Mouse (Mus musculus) limb, embryonic 11.5 days (tissue): Measurements from ENCODE around the gene Myrf. TPM values are rescaled to one million over a fixed set of nuclear protein-coding genes. Genes with fewer than 3 reads are reported as not detected.

Experiments used
- ATAC-seq: fragments of 200-750 bp; cut with Nextera tagmentation; 2 replicates; pipeline ENCODE4 v1.8.0; 2017; ENCODE audit warnings: low read depth; ENCODE audit not compliant: insufficient number of reproducible peaks, low FRiP score, low TSS enrichment
- DNase-seq: peaks from one replicate; pipeline ENCODE4 v3.0.0-alpha.2; 2015; ENCODE audit warnings: low spot score
- H3K27ac ChIP-seq: fragments of 300-500 bp; sonication (generic); replicated peaks from 2 replicates; pipeline ENCODE4 v1.5.1; 2014; ENCODE audit warnings: low read depth, mild to moderate bottlenecking, low read length
- H3K27me3 ChIP-seq: fragments of 300-500 bp; sonication (generic); 2 replicates; pipeline ENCODE4 v1.6.1; 2014; ENCODE audit warnings: mild to moderate bottlenecking, low read length, mixed read lengths; ENCODE audit not compliant: control insufficient read depth, insufficient read depth
- H3K36me3 ChIP-seq: fragments of 300-500 bp; sonication (generic); 2 replicates; pipeline ENCODE4 v1.6.1; 2014; ENCODE audit warnings: mild to moderate bottlenecking, low read length, moderate library complexity, mixed read lengths; ENCODE audit not compliant: control insufficient read depth, insufficient read depth
- H3K4me1 ChIP-seq: fragments of 300-500 bp; sonication (generic); 2 replicates; pipeline ENCODE4 v1.6.1; 2014; ENCODE audit warnings: low read length, mixed read lengths; ENCODE audit not compliant: control insufficient read depth, insufficient read depth
- H3K4me2 ChIP-seq: fragments of 300-500 bp; sonication (generic); 2 replicates; pipeline ENCODE4 v1.6.1; 2014; ENCODE audit warnings: low read depth, mild to moderate bottlenecking, moderate library complexity; ENCODE audit not compliant: severe bottlenecking
- H3K4me3 ChIP-seq: fragments of 300-500 bp; sonication (generic); 2 replicates; pipeline ENCODE4 v1.5.1; 2014; ENCODE audit warnings: low read depth, low read length
- H3K9ac ChIP-seq: fragments of 300-500 bp; sonication (generic); 2 replicates; pipeline ENCODE4 v1.6.1; 2014; ENCODE audit warnings: mild to moderate bottlenecking, low read length
- H3K9me3 ChIP-seq: fragments of 300-500 bp; sonication (generic); 2 replicates; pipeline ENCODE4 v1.6.1; 2016; ENCODE audit warnings: low read length; ENCODE audit not compliant: control insufficient read depth
- WGBS: fragments of 180-500 bp; shearing (Covaris S2); extraction: QIAGEN DNeasy Blood & Tissue Kit; methylation state at CpG from one replicate; pipeline ENCODE4 v1.1.7; 2014; 5-methylcytosine and 5-hydroxymethylcytosine counted together
- polyA plus RNA-seq: library from polyadenylated mRNA; unstranded; fragments of >200 nt; fragmentation: Nextera tagmentation; extraction: Ambion mirVana; gene quantifications from 2 replicates; pipeline ENCODE4 v1.2.1, GENCODE M21; 2014

Gene Myrf
- polyA plus RNA-seq, 1 experiment from 2014 or later = 4.6 TPM

DNA sequence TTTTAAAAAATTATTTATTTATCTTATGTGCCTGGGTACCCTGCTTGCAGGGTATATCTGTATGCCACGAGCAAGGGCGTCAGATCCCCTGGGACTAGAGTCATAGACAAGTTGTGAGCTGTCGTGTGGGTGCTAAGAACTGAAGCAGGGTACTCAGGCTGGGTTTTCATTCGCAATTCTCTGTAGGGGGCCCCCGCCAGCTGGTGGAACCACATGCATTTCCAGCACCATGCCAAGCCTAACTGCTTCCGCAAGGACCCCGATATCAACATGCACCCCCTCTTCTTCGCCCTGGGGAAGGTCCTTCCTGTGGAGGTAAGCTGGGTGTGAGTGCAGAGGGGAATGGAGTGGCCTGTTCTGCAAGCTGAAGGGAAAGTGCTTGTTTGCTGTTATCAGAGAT lies 54.0 kb downstream of the Myrf start:
- DNase-seq (no peak), ATAC-seq (no peak)
- H3K27ac ChIP-seq = no peak overlapping the region
- peaks cover 39% of the 10 kb centered on the region for H3K36me3 ChIP-seq
- no peak overlapping the region for H3K4me2 ChIP-seq
- H3K27me3 ChIP-seq = no peaks in the 10 kb centered on the region
- 92% methylated on average over 8 of the region's 8 CpGs for WGBS
- no peak overlapping the region for H3K4me3 ChIP-seq
- peaks cover 14% of the 10 kb centered on the region for H3K4me1 ChIP-seq
- H3K9me3 ChIP-seq = no peaks in the 10 kb centered on the region
- H3K9ac ChIP-seq = no peak overlapping the region

DNA sequence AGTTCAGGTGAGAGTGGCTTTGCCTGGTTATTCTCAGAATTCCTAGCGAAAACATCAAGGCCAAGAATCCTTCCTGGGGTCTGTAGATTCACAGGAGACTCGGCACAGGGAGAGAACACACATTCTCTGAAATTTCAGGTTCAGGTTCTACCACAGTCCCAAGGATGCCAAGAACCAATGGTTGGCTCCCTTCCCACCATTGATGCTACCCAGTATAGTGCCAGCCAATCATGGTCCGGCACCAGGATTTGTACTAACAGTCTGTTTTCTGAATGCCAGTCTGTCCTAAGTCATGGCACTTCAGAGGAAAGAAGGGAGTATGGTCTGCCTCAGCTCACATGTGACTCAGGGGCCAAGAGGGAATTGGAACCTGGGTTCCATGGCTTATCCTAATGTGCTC lies 54.7 kb downstream of the Myrf start:
- no peak for ATAC-seq
- Histone ChIP-seq H3K9me3 (no peaks in the 10 kb centered on the region), H3K4me1 (peaks cover 14% of the 10 kb centered on the region), H3K27ac (no peak overlapping the region), H3K4me3 (no peak overlapping the region), H3K27me3 (no peaks in the 10 kb centered on the region), H3K36me3 (peaks cover 39% of the 10 kb centered on the region), H3K4me2 (no peak overlapping the region), H3K9ac (no peak overlapping the region)
- no peak for DNase-seq
- 93% methylated on average over 3 of the region's 3 CpGs for whole genome bisulfite sequencing

DNA sequence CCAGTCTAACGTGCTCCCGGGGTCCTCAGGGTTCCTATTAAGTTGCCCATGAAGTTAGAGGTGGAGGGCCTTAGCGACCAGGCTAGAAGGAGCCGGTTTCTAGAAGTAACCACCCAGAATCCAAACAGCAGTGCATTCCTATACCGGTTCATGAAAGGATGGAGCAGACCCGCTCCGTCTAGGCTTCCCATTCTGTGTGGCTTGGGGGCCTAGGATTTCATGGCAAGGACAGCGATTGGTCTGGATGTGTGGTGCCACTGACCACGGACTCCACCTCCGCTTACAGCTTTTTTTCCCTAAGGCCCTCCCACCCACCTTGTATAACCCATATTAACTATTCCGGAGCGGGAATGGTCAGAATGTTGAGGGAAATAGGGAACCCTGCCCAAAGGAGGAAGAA lies 56.5 kb downstream of the Myrf start:
- peak; percentile 55 for DNase-seq
- WGBS = 11% methylated on average over 12 of the region's 12 CpGs
- no peaks in the 10 kb centered on the region for H3K27me3 ChIP-seq
- 0 out of 2 replicates have a peak, but pooled peaks have one; percentile 38 for ATAC-seq
- peak overlapping the region; percentile 55 for H3K4me2 ChIP-seq
- no peaks in the 10 kb centered on the region for H3K9me3 ChIP-seq
- H3K27ac ChIP-seq = no peak overlapping the region; the same call in 1 of the 2 replicates
- H3K4me1 ChIP-seq = peaks cover 14% of the 10 kb centered on the region
- peak overlapping the region; percentile 80 for H3K9ac ChIP-seq
- peaks cover 28% of the 10 kb centered on the region for H3K36me3 ChIP-seq
- peak overlapping the region; percentile 72 for H3K4me3 ChIP-seq

DNA sequence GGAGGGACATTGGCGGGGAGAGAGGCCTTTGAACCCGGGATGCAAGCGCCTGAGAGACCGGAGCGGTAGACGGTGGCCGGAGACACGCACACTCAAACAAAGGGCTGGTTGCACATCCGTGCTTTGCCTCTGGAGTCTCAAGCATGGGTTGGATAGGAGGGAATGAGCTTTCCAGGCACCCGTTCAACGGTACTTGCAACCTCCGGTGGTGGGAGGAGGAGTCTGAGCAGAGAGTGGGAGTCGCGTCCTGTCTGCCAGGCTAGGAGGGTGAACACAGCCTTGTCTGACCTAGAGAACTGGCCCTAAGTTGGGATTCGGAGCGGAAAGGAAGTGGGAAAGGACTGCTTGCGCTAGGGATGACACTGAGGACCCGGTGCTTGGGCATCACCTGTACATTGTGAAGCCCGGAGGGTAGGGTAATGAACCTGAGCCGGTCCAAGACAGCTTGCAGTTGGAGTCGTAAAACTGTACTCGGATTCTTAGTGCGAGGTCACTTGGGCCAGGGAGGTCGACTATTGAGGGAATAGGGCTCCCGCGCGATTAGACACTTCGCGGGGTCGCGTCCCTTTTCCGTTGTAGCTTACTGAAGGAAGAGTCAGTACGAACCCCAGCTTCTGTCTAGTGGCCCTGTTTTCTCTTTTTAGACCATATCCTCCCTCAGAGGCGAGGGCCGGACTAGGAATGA lies 57.1 kb downstream of the Myrf start:
- no peaks in the 10 kb centered on the region for H3K27me3 ChIP-seq
- H3K4me3 ChIP-seq = peak overlapping the region; percentile 72
- DNase-seq (peak; percentile 76), ATAC-seq (peak; percentile 70)
- peak overlapping the region; percentile 76 for H3K27ac ChIP-seq
- H3K4me2 ChIP-seq = peak overlapping the region; percentile 55
- peaks cover 22% of the 10 kb centered on the region for H3K36me3 ChIP-seq
- peaks cover 14% of the 10 kb centered on the region for H3K4me1 ChIP-seq
- WGBS = under 1% methylated on average over 35 of the region's 35 CpGs
- peak overlapping the region; percentile 80 for H3K9ac ChIP-seq
- H3K9me3 ChIP-seq = no peaks in the 10 kb centered on the region

DNA sequence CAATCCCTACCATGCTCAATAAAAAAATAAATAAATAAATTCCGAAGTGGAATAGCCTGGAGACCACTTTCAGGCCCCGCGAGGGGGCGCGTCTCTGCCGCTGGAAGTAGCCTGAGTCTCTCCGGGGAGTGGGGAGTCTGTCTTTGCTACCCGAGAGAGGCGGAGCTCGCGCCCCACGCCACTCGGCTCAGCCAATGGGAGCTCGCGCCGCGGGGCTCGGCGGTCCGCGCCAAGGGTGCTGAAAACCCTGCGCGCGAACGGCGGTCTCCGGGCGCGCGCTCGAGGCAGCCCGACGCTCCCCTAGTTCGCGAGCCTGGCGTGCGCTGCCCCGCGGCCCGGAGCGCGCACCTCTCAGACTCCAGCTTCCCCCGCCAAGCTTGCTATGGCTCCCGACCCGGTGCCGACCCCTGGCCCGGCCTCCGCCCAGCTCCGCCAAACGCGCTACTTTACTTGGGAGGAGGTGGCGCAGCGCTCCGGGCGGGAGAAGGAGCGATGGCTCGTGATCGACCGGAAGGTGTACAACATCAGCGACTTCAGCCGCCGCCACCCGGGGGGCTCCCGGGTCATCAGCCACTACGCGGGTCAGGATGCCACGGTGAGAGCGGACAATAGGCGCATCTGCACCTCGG lies 57.8 kb downstream of the Myrf start, which contains the start of gene Fads1:
Fads1 (plus strand) TSS at position 219 of the 629 bp plus-strand sequence.
- H3K27ac ChIP-seq = peak within 1 kb of the TSS; percentile 76
- H3K9me3 ChIP-seq = no peaks in the 10 kb centered on the region
- no peaks in the 10 kb centered on the region for H3K27me3 ChIP-seq
- peak within 1 kb of the TSS; percentile 72 for H3K4me3 ChIP-seq
- peak within 1 kb of the TSS; percentile 80 for H3K9ac ChIP-seq
- H3K36me3 ChIP-seq = peaks cover 16% of the 10 kb centered on the region
- peaks cover 8% of the 10 kb centered on the region; the same call in 1 of the 2 replicates for H3K4me1 ChIP-seq
- ATAC-seq (peak; percentile 95), DNase-seq (peak; percentile 95)
- H3K4me2 ChIP-seq = peak within 1 kb of the TSS; percentile 55
- under 1% methylated on average over 69 of the region's 70 CpGs for WGBS

DNA sequence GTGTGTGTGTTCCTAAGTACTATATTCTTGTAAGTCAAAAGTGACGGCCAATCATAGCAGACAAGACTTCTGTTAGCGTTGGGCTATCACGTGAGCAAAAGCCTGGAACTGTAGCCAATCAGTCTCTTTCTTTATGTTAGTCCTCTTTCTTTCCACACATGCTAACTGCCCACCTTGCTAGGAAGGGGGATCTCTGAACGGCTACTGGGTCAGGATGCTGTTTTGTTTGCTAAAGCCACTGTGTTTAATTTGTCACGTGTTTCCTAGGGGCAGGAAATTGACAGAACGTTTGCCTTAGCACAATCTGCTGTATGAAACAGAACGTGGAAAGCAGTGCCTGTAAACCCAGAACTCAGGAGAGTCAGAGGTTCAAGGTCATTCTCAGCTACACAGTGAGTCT lies 58.4 kb downstream of the Myrf start:
- H3K4me2 ChIP-seq = peak overlapping the region; percentile 29; the same call in 1 of the 2 replicates
- DNase-seq = no peak
- H3K9me3 ChIP-seq = no peaks in the 10 kb centered on the region
- no peak for ATAC-seq
- no peak overlapping the region for H3K9ac ChIP-seq
- H3K27ac ChIP-seq = no peak overlapping the region
- H3K36me3 ChIP-seq = peaks cover 16% of the 10 kb centered on the region
- 42% methylated on average over 7 of the region's 7 CpGs for WGBS
- H3K4me3 ChIP-seq = peak overlapping the region; percentile 72
- no peaks in the 10 kb centered on the region for H3K27me3 ChIP-seq
- peaks cover 8% of the 10 kb centered on the region; the same call in 1 of the 2 replicates for H3K4me1 ChIP-seq

DNA sequence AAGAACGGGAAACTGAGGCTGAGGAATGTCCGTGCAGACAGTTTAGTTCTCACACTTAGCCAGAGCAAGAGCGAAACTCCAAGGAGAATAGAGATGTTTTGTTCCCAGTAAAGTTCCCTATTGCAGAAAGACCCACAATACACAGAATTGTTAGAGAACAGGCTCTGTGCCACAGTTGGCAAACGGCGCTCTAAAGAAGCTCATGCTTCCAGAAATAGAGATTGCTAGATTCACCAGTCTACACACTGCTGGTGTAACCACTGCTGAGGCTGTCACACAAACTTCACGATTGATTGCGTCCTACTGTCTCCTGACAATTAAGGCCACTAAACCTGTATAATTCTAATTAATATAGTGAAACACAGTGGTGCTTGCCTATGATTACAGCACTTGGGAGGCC lies 59.3 kb downstream of the Myrf start:
- DNase-seq (no peak), ATAC-seq (no peak)
- no peak overlapping the region for H3K9ac ChIP-seq
- H3K4me3 ChIP-seq = no peak overlapping the region
- H3K4me2 ChIP-seq = no peak overlapping the region
- H3K4me1 ChIP-seq = peaks cover 8% of the 10 kb centered on the region; the same call in 1 of the 2 replicates
- 94% methylated on average over 7 of the region's 7 CpGs for WGBS
- no peaks in the 10 kb centered on the region for H3K27me3 ChIP-seq
- H3K27ac ChIP-seq = no peak overlapping the region
- H3K9me3 ChIP-seq = no peaks in the 10 kb centered on the region
- H3K36me3 ChIP-seq = peaks cover 10% of the 10 kb centered on the region

DNA sequence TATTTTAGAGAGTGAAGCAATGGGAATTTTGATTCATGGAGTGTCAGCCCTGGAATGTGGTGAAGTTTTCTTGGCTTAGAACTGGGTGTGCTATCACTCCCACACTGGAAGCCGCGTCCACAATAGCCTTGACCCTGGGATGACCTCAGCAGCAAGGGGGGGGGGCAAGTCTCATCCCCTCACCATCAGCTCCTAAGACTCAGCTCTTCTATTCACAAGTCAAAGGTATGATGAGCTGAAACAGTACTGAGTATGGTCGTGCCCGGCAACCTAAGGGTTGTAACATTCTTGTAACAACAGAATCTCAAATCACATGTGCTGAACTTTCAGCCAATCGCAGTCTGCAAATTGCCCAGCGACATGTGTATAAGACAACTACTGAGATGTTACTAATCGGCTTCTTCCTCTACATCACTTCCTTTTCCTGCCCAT lies 63.6 kb downstream of the Myrf start:
- no peaks in the 10 kb centered on the region for H3K9me3 ChIP-seq
- no peak overlapping the region for H3K27ac ChIP-seq
- no peaks in the 10 kb centered on the region for H3K4me1 ChIP-seq
- H3K4me3 ChIP-seq = no peak overlapping the region
- no peaks in the 10 kb centered on the region for H3K27me3 ChIP-seq
- no peak overlapping the region for H3K4me2 ChIP-seq
- 68% methylated on average over 7 of the region's 7 CpGs for WGBS
- ATAC-seq (no peak), DNase-seq (no peak)
- no peak overlapping the region for H3K9ac ChIP-seq
- no peaks in the 10 kb centered on the region for H3K36me3 ChIP-seq
